Mouse (Mus musculus) heart, adult 11 months (tissue): ENCODE results near the gene Adamtsl1.

ENCODE experiments used
- DNase-seq: peaks from one replicate; pipeline ENCODE4 v3.0.0; 2022

The Adamtsl1 gene

GRCm38 (mm10) chr4:85941857-85942256 lies 427.9 kb downstream of the Adamtsl1 start:
- no peak for DNase-seq

GRCm38 (mm10) chr4:85953590-85953989 lies 439.6 kb downstream of the Adamtsl1 start:
- DNase-seq = no peak

GRCm38 (mm10) chr4:85955387-85955786 lies 441.4 kb downstream of the Adamtsl1 start:
- DNase-seq = no peak

- DNase-seq = no peak
Measured at GRCm38 (mm10) chr4:85957266-85957665, 443.3 kb downstream of the Adamtsl1 start.

GRCm38 (mm10) chr4:85957879-85958278 lies 443.9 kb downstream of the Adamtsl1 start:
- DNase-seq = no peak

- DNase-seq = no peak
Measured at GRCm38 (mm10) chr4:85959019-85959418, 445.0 kb downstream of the Adamtsl1 start.

GRCm38 (mm10) chr4:85976188-85976587 lies 462.2 kb downstream of the Adamtsl1 start:
- DNase-seq = no peak

- DNase-seq = no peak
Measured at GRCm38 (mm10) chr4:85979206-85979605, 465.2 kb downstream of the Adamtsl1 start.

- no peak for DNase-seq
Measured at GRCm38 (mm10) chr4:86006596-86006995, 492.6 kb downstream of the Adamtsl1 start.

- no peak for DNase-seq
Measured at GRCm38 (mm10) chr4:86013640-86014039, 499.7 kb downstream of the Adamtsl1 start.

- DNase-seq = no peak
Measured at GRCm38 (mm10) chr4:86018928-86019327, 505.0 kb downstream of the Adamtsl1 start.

GRCm38 (mm10) chr4:86019586-86019985 lies 505.6 kb downstream of the Adamtsl1 start:
- DNase-seq = no peak

- no peak for DNase-seq
Measured at GRCm38 (mm10) chr4:86020372-86021090, 506.6 kb downstream of the Adamtsl1 start.

- DNase-seq = no peak
Measured at GRCm38 (mm10) chr4:86024573-86025160, 510.7 kb downstream of the Adamtsl1 start.

- no peak for DNase-seq
Measured at GRCm38 (mm10) chr4:86029486-86029885, 515.5 kb downstream of the Adamtsl1 start.

GRCm38 (mm10) chr4:86030208-86030607 lies 516.2 kb downstream of the Adamtsl1 start:
- DNase-seq = no peak

- DNase-seq = peak; percentile 88
Measured at GRCm38 (mm10) chr4:86031041-86031440, 517.1 kb downstream of the Adamtsl1 start.

GRCm38 (mm10) chr4:86040921-86041320 lies 526.9 kb downstream of the Adamtsl1 start:
- peak; percentile 87 for DNase-seq

- peak; percentile 79 for DNase-seq
Measured at GRCm38 (mm10) chr4:86045448-86045847, 531.5 kb downstream of the Adamtsl1 start.

GRCm38 (mm10) chr4:86045876-86046275 lies 531.9 kb downstream of the Adamtsl1 start:
- DNase-seq = peak; percentile 63

GRCm38 (mm10) chr4:86046881-86047280 lies 532.9 kb downstream of the Adamtsl1 start:
- DNase-seq = no peak

- DNase-seq = peak; percentile 95
Measured at GRCm38 (mm10) chr4:86053487-86054237, 539.7 kb downstream of the Adamtsl1 start.

- peak; percentile 58 for DNase-seq
Measured at GRCm38 (mm10) chr4:86060614-86061013, 546.6 kb downstream of the Adamtsl1 start.

GRCm38 (mm10) chr4:86068376-86068775 lies 554.4 kb downstream of the Adamtsl1 start:
- peak; percentile 57 for DNase-seq
